Comparison of ENCODE assay signal across 12 mouse cellular contexts in the genomic region with DNA sequence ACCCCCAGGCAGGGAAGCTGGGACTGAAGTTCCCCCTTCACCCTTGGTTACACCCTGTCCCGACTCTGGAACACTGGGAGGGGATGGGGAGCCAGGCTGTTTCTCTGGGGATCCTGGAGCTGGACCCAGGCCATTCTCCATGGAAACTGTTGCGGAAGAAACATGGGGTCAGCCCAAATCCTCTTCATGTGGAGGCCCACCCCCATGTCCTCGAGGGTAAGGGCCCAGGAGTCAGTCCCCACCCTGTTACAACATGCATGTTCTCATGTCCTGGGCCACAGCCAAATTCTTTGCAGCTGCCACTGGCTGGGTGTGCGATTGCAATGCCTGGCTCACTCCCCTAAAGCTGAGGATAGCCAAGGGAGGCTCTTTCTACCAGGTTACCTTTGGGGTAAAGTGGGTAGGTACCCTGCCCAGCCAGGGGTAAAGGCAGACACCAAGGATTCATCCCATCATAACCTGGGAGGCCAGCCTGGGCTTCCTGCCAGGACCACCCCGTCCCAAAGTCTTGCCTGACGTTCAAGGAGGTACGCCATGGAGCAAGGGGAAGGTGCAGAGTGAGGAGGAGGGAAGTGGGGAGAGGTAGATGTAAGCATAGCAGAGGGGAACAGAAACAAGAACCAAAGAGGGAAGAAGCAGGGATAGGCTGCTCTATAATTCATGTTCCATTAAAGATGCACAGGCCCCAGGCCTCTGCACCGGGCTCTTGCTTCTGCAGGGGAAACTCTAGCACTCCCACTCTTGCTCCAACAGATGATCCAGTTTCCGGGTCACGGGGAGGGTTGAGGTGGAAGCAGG. TPM values are rescaled to one million over a fixed set of nuclear protein-coding genes. Genes with fewer than 3 reads are reported as not detected.
DNase-seq lines count a peak whose midpoint lies in the region; ATAC-seq and TF ChIP-seq lines count a peak whose summit lies in the region.
"Had no signal": no experiment of that assay in that cellular context is flagged by ENCODE, and none has a peak within 500 bp of the region (broad histone marks: within the 10 kb centered on the region; RNA-seq: fewer than 3 reads in every experiment).

No protein-coding gene starts in this region.

- no peak for ATAC-seq in hindbrain, postnatal 0 days
- no peak for ATAC-seq in hindbrain, embryonic 12.5 days (ENCODE audit: low FRiP score)
- ATAC-seq in heart, postnatal 0 days (ENCODE audit: insufficient read depth, low read depth), result 0 out of 2 replicates have a peak, but pooled peaks have one; percentile 5

- no peak for TF ChIP-seq EP300 in heart, postnatal 0 days (IDR thresholded peaks at IDR 0.05; ENCODE audit: low read depth)

- TF ChIP-seq POLR2A in testis, adult 2 months (IDR thresholded peaks at IDR 0.05; ENCODE audit: control insufficient read depth, low read depth, low read length), result no peak

- H3K9ac ChIP-seq in hindbrain, postnatal 0 days (replicated peaks; ENCODE audit: low read length), result no peak overlapping the region
- no peak overlapping the region for H3K9ac ChIP-seq in hindbrain, embryonic 12.5 days
- H3K9ac ChIP-seq in heart, postnatal 0 days (replicated peaks; ENCODE audit: low read depth, low read length), result no peak overlapping the region

- H3K36me3 ChIP-seq in hindbrain, postnatal 0 days (ENCODE audit: insufficient read depth, low read length), result peaks cover 20% of the 10 kb centered on the region
- peaks cover 46% of the 10 kb centered on the region for H3K36me3 ChIP-seq in hindbrain, embryonic 12.5 days
- peaks cover 3% of the 10 kb centered on the region for H3K36me3 ChIP-seq in testis, adult 2 months (ENCODE audit: control insufficient read depth, insufficient read depth, low read length)
- no peaks in the 10 kb centered on the region for H3K36me3 ChIP-seq in heart, postnatal 0 days (replicated peaks; ENCODE audit: control insufficient read depth, insufficient read depth, low read length)

- no peak overlapping the region for H3K4me3 ChIP-seq in hindbrain, postnatal 0 days (ENCODE audit: low read length)
- no peak overlapping the region for H3K4me3 ChIP-seq in hindbrain, embryonic 12.5 days
- no peak overlapping the region for H3K4me3 ChIP-seq in testis, adult 2 months (ENCODE audit: control insufficient read depth, low read depth, low read length)
- H3K4me3 ChIP-seq in heart, postnatal 0 days (ENCODE audit: low read depth, low read length), result no peak overlapping the region

- H3K4me1 ChIP-seq in hindbrain, postnatal 0 days (ENCODE audit: insufficient read depth, low read length), result no peaks in the 10 kb centered on the region
- H3K4me1 ChIP-seq in hindbrain, embryonic 12.5 days, result peaks cover 35% of the 10 kb centered on the region
- H3K4me1 ChIP-seq in testis, adult 2 months (ENCODE audit: control insufficient read depth, insufficient read depth, low read length), result peaks cover 15% of the 10 kb centered on the region
- peaks cover 20% of the 10 kb centered on the region for H3K4me1 ChIP-seq in heart, postnatal 0 days (ENCODE audit: control insufficient read depth, insufficient read depth)

- no peak overlapping the region for H3K4me2 ChIP-seq in hindbrain, postnatal 0 days (ENCODE audit: low read depth, low read length)
- H3K4me2 ChIP-seq in hindbrain, embryonic 12.5 days (replicated peaks), result no peak overlapping the region
- no peak overlapping the region for H3K4me2 ChIP-seq in heart, postnatal 0 days (ENCODE audit: low read depth, low read length)

- DNase-seq in hindbrain, postnatal 0 days (ENCODE audit: low spot score), result no peak
- no peak for DNase-seq in testis, postnatal 14 days (ENCODE audit: low spot score)
- DNase-seq in heart, postnatal 0 days (ENCODE audit: low spot score), result no peak
- DNase-seq in thymus, postnatal 14 days, result no peak
- no peak for DNase-seq in kidney, postnatal 14 days
- DNase-seq in thymus, postnatal 36 days, result no peak
- DNase-seq: adrenal gland, postnatal 25 days; right cerebral cortex, adult 18-20 months had no signal

- H3K9me3 ChIP-seq in hindbrain, postnatal 0 days (ENCODE audit: low read length), result no peaks in the 10 kb centered on the region
- no peaks in the 10 kb centered on the region for H3K9me3 ChIP-seq in hindbrain, embryonic 12.5 days (replicated peaks)
- H3K9me3 ChIP-seq in heart, postnatal 0 days (replicated peaks; ENCODE audit: control insufficient read depth, low read length), result no peaks in the 10 kb centered on the region

- TF ChIP-seq CTCF in hindbrain, postnatal 0 days (IDR thresholded peaks at IDR 0.05; ENCODE audit: low read depth), result no peak
- TF ChIP-seq CTCF in testis, adult 2 months (IDR thresholded peaks at IDR 0.05; ENCODE audit: control insufficient read depth, insufficient read depth, insufficient replicate concordance, low read depth, low read length), result no peak
- no peak for TF ChIP-seq CTCF in heart, postnatal 0 days (IDR thresholded peaks at IDR 0.05; ENCODE audit: low read depth)

- H3K27me3 ChIP-seq in hindbrain, postnatal 0 days (ENCODE audit: insufficient read depth, low read length), result no peaks in the 10 kb centered on the region
- no peaks in the 10 kb centered on the region for H3K27me3 ChIP-seq in hindbrain, embryonic 12.5 days
- no peaks in the 10 kb centered on the region for H3K27me3 ChIP-seq in testis, adult 2 months (ENCODE audit: control insufficient read depth, insufficient read depth, low read length)
- H3K27me3 ChIP-seq in heart, postnatal 0 days (ENCODE audit: control insufficient read depth, insufficient read depth, low read length), result no peaks in the 10 kb centered on the region

- WGBS in hindbrain, postnatal 0 days, result 67% methylated on average over 10 of the region's 10 CpGs
- WGBS in hindbrain, embryonic 12.5 days, result 83% methylated on average over 10 of the region's 10 CpGs
- WGBS in heart, postnatal 0 days, result 51% methylated on average over 10 of the region's 10 CpGs

- 0 out of 2 replicates have a peak overlapping the region, but pooled peaks have one; percentile 32 for H3K27ac ChIP-seq in hindbrain, postnatal 0 days
- H3K27ac ChIP-seq in hindbrain, embryonic 12.5 days, result no peak overlapping the region
- peak overlapping the region; percentile 44; the same call in 1 of the 2 replicates for H3K27ac ChIP-seq in testis, adult 2 months (ENCODE audit: control insufficient read depth, insufficient read depth, low read depth, low read length)
- no peak overlapping the region; the same call in 1 of the 2 replicates for H3K27ac ChIP-seq in heart, postnatal 0 days (ENCODE audit: low read depth)

RNA-seq across cellular contexts. Expression of a gene that starts 5.8 kb away (rescaled TPM):
- 0.58 and 0.86 TPM in 2 replicates for total RNA-seq in hindbrain, postnatal 0 days (2014; rRNA removed)
- 0.30 and 0.37 TPM in 2 replicates for polyA plus RNA-seq in hindbrain, postnatal 0 days (2015; fragmentation: Nextera tagmentation; extraction: Ambion mirVana)
- polyA plus RNA-seq in hindbrain, embryonic 12.5 days (2016; fragmentation: Nextera tagmentation; extraction: Ambion mirVana), result 0.36 and 0.51 TPM in 2 replicates
- polyA plus RNA-seq in testis, adult 2 months (2012; rRNA removed), result 0.24 and 0.43 TPM in 2 replicates
- total RNA-seq in heart, postnatal 0 days (2014; rRNA removed; ENCODE audit: low replicate concordance), result not detected in 2 replicates
- polyA plus RNA-seq in heart, postnatal 0 days (2015; fragmentation: Nextera tagmentation; extraction: Ambion mirVana), result 0.10 TPM in 1 of 2 replicates, not detected in the other
- total RNA-seq: adrenal gland, postnatal 25 days; common myeloid progenitor, adult 5-6 weeks had no signal

RNA-seq across cellular contexts. Expression of a gene that starts 23.7 kb away (rescaled TPM):
- total RNA-seq in hindbrain, postnatal 0 days (2014; rRNA removed), result 20.6 and 25.8 TPM in 2 replicates
- 19.8 and 23.1 TPM in 2 replicates for polyA plus RNA-seq in hindbrain, postnatal 0 days (2015; fragmentation: Nextera tagmentation; extraction: Ambion mirVana)
- polyA plus RNA-seq in hindbrain, embryonic 12.5 days (2016; fragmentation: Nextera tagmentation; extraction: Ambion mirVana), result 20.5 and 23.8 TPM in 2 replicates
- polyA plus RNA-seq in testis, adult 2 months (2012; rRNA removed), result 84.7 and 92.7 TPM in 2 replicates
- 5.4 and 7.9 TPM in 2 replicates for total RNA-seq in heart, postnatal 0 days (2014; rRNA removed; ENCODE audit: low replicate concordance)
- polyA plus RNA-seq in heart, postnatal 0 days (2015; fragmentation: Nextera tagmentation; extraction: Ambion mirVana), result 4.5 and 5.5 TPM in 2 replicates

RNA-seq across cellular contexts. Expression of a gene that starts 43.7 kb away (rescaled TPM):
- total RNA-seq in hindbrain, postnatal 0 days (2014; rRNA removed), result 149 and 155 TPM in 2 replicates
- 181 TPM in 2 replicates for polyA plus RNA-seq in hindbrain, postnatal 0 days (2015; fragmentation: Nextera tagmentation; extraction: Ambion mirVana)
- polyA plus RNA-seq in hindbrain, embryonic 12.5 days (2016; fragmentation: Nextera tagmentation; extraction: Ambion mirVana), result 235 and 247 TPM in 2 replicates
- polyA plus RNA-seq in testis, adult 2 months (2012; rRNA removed), result 51.6 and 56.8 TPM in 2 replicates
- 109 and 117 TPM in 2 replicates for total RNA-seq in heart, postnatal 0 days (2014; rRNA removed; ENCODE audit: low replicate concordance)
- polyA plus RNA-seq in heart, postnatal 0 days (2015; fragmentation: Nextera tagmentation; extraction: Ambion mirVana), result 124 TPM in 2 replicates

RNA-seq across cellular contexts. Expression of a gene that starts 50.4 kb away (rescaled TPM):
- total RNA-seq in hindbrain, postnatal 0 days (2014; rRNA removed), result 8.2 and 8.3 TPM in 2 replicates
- 4.9 and 5.0 TPM in 2 replicates for polyA plus RNA-seq in hindbrain, postnatal 0 days (2015; fragmentation: Nextera tagmentation; extraction: Ambion mirVana)
- polyA plus RNA-seq in hindbrain, embryonic 12.5 days (2016; fragmentation: Nextera tagmentation; extraction: Ambion mirVana), result 26.8 and 27.0 TPM in 2 replicates
- 1.1 and 1.4 TPM in 2 replicates for polyA plus RNA-seq in testis, adult 2 months (2012; rRNA removed)
- 83.3 and 85.4 TPM in 2 replicates for total RNA-seq in heart, postnatal 0 days (2014; rRNA removed; ENCODE audit: low replicate concordance)
- 44.3 and 47.5 TPM in 2 replicates for polyA plus RNA-seq in heart, postnatal 0 days (2015; fragmentation: Nextera tagmentation; extraction: Ambion mirVana)

RNA-seq across cellular contexts. Expression of a gene that starts 58.0 kb away (rescaled TPM):
- 0.63 TPM in 1 of 2 replicates, not detected in the other for total RNA-seq in hindbrain, postnatal 0 days (2014; rRNA removed)
- 0.20 and 0.33 TPM in 2 replicates for polyA plus RNA-seq in hindbrain, postnatal 0 days (2015; fragmentation: Nextera tagmentation; extraction: Ambion mirVana)
- polyA plus RNA-seq in hindbrain, embryonic 12.5 days (2016; fragmentation: Nextera tagmentation; extraction: Ambion mirVana), result 5.1 and 5.4 TPM in 2 replicates
- 8.9 and 10.6 TPM in 2 replicates for polyA plus RNA-seq in testis, adult 2 months (2012; rRNA removed)
- total RNA-seq in heart, postnatal 0 days (2014; rRNA removed; ENCODE audit: low replicate concordance), result 1.9 and 2.5 TPM in 2 replicates
- polyA plus RNA-seq in heart, postnatal 0 days (2015; fragmentation: Nextera tagmentation; extraction: Ambion mirVana), result 0.93 and 1.2 TPM in 2 replicates
- total RNA-seq: left cerebral cortex, postnatal 10 days had no signal

Comparison
In these comparisons a context has a peak if more than half of its experiments do, and no peak if none do; other contexts are left out.
1. H3K27ac ChIP-seq: peak in hindbrain, postnatal 0 days (single experiment) and testis, adult 2 months (single experiment); none in hindbrain, embryonic 12.5 days (single experiment) and heart, postnatal 0 days (single experiment).